Mouse (Mus musculus) megakaryocyte, embryonic 14.5 days (primary cell): ENCODE measurements around the gene Cacna2d4.
A peak's percentile ranks its signal among the peaks of the same experiment; 100 is the strongest.

Experiments used
- FLI1 ChIP-seq: IDR thresholded peaks from 2 replicates; pipeline ENCODE4 v1.6.1; 2012; ENCODE audit warnings: low read length, inconsistent platforms, mixed read lengths
- GATA1 ChIP-seq: IDR thresholded peaks from 3 replicates; pipeline ENCODE4 v1.6.1; 2012; ENCODE audit warnings: mixed read lengths, low read length, inconsistent platforms, borderline replicate concordance

DNA sequence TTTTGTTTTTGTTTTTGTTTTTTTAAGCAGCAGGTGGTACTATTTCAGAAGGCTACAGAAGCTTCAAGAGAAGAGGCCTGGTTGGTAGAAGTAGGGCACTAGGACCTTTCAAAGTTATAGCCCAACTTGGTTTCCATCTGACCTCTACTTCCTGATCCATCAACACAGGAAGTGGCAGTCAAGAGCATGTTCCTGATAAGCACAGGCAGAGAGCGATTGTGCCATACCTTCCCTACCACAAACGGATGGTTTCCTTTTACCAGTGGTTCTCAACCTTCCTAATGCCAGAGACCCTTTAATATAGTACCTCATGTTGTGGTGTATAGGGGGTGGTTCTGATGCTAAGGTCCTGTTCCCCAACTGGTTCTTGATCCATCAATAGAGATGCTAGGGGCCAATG, 141.3 kb downstream of the Cacna2d4 start:
- TF ChIP-seq GATA1 (no peak), FLI1 (peak; percentile 43; the same call in 1 of the 2 replicates)
